Mouse (Mus musculus): ENCODE measurements around the gene Ovol3.
"Not testable (repeated sequence)": the region's sequence is repeated elsewhere in the genome, so short reads cannot be mapped to it uniquely, and the experiment has no call there.

The Ovol3 gene

GRCm38 (mm10) chr7:30235625-30236024 lies at the start of gene Ovol3:
TSS of gene Ovol3 (minus strand) at chr7:30235725.
- DNase-seq, result no peak

- no peak for DNase-seq
Observed at GRCm38 (mm10) chr7:30282740-30283139, 47.2 kb upstream of the Ovol3 start.

- DNase-seq, result no peak
Observed at GRCm38 (mm10) chr7:30281522-30281921, 46.0 kb upstream of the Ovol3 start.

- peak; percentile 82 to 83 for DNase-seq
Observed at GRCm38 (mm10) chr7:30280670-30281138, 45.2 kb upstream of the Ovol3 start.

DNA sequence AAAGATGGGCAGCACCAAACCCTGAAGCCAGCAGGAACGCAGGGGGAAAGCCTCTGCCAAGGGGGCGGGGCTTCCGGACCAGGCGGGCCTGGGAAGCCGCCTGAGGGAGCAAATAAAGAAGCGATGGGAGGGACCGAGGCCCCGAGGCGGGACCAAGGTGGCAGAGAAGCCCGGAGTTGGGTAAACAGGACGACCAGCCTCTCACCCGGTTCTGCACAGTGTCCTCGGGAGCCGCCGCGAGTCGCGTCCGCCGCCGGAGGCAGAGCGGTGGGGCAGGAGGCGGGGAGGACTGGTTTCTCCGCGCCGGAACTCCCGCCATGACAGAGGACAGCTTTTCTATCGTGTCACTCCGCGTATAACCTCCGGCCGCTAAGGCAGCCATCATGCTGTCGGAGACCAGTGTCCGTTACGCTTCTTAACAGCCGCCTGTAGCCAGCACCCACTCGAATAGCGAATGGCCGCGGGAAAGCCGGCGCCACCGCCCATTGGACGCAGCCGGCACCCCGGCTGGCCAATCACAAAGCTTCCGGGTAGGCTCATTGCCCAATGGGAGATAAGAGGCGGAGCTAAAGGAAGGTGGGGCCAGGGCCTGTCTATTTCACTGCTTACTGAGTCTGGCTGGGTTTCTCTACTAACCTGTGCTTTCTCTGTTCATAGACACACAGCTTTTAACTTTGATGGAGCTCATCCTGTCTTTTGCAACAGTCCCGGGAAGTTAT lies 44.6 kb upstream of the Ovol3 start, which contains the start of the genes Thap8 and Wdr62:
Thap8 (plus strand) TSS at position 144 of the 719 bp plus-strand sequence.
Wdr62 (minus strand) TSS at position 469 of the 719 bp plus-strand sequence.
- peak; percentile 92 for DNase-seq

DNA sequence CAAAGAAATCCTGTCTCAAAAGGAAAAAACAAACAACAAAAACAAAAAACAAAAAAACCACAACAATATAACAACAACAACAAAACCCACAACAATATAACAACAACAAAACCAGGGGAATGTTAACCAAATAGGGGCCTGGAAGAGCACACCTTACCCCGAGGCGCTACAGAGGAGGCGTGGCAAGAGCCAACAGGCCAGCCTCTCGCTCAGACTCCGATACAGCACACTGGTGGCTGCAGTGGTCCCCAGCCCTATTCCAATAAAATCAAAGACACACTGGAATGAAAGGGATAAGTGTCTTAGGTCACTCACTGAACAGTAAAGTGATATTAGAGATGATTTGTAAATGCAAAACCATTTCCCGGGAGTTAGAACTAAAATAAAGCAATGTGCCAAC lies 44.0 kb upstream of the Ovol3 start:
- DNase-seq, result peak in 1 of 2 experiments; percentile 7

- no peak for DNase-seq
Observed at GRCm38 (mm10) chr7:30278911-30279310, 43.4 kb upstream of the Ovol3 start.

GRCm38 (mm10) chr7:30274383-30274782 lies 38.9 kb upstream of the Ovol3 start:
- DNase-seq, result no peak

GRCm38 (mm10) chr7:30269641-30270040 lies 34.1 kb upstream of the Ovol3 start:
- DNase-seq, result no peak

DNA sequence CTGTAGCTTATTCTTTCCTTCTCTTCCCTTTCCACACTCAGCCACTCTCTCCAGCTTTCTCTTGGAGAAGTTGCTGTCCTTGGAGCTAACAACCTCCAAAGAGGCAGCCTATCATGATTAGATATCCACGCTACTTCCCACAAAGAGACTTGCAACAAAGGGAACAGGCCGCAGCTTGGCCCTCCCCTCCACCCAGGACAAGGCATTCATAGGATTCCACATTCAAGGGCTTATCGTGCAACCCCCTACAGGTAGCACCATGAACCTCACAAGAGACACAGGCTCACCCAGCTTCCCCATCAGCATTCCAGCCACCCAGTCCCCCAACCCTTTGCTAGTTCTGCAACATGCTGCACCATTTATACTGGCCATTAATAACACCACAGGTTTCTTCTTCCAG lies 31.3 kb upstream of the Ovol3 start:
- DNase-seq, result no peak

DNA sequence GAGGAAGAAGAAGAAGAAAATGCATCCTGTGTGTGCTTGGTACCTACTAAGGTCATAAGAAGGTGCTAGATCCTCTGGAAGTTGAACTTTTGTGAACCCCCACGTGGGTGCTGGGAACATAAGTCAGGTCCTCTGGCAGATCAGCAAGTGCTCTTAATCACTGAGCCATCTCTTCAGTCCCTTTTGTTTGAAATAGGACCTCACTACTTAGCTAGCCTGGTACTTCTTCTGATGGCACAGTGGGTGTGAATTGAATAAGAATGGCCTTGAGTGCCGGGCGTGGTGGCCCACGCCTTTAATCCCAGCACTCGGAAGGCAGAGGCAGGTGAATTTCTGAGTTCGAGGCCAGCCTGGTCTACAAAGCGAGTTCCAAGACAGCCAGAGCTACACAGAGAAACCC lies 30.4 kb upstream of the Ovol3 start:
- no peak for DNase-seq

DNA sequence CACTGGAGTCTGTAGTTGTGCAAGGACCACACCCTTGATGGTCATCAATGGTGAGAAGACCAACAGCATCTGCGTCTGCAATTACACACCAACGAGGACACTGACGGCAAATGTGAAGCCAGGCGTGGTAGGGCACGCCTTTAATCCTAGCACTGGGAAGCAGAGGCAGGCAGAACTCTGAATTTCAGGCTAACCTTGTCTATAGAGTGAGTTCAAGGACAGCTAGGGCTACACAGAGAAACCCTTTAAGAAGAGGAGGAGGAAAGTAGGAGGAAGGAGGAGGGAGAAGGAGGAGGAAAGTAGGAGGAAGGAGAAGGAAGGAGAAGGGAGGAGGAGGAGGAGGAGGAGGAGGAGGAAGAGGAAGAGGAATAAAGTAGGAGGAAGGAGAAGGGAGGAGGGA lies 30.0 kb upstream of the Ovol3 start:
- DNase-seq, result no peak

DNA sequence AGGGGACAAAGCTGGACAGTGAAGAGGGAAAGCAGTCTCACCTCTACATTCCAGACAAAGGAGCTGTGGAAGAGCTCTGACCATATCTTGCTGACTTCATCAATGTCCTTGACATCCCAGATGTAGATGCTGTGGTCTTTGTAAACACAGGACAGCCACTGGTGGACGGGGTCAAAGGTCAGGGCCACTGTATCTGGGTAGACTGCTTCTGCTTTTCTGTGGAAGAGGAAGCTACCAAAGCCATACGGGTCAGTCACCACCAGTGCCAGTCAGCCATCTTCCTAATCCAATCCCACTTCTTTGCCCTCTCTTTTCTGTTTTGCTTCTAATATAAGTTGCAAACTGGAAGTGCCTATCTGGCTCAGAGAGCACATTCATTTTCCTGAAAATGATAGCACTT lies 29.5 kb upstream of the Ovol3 start:
- no peak for DNase-seq

DNA sequence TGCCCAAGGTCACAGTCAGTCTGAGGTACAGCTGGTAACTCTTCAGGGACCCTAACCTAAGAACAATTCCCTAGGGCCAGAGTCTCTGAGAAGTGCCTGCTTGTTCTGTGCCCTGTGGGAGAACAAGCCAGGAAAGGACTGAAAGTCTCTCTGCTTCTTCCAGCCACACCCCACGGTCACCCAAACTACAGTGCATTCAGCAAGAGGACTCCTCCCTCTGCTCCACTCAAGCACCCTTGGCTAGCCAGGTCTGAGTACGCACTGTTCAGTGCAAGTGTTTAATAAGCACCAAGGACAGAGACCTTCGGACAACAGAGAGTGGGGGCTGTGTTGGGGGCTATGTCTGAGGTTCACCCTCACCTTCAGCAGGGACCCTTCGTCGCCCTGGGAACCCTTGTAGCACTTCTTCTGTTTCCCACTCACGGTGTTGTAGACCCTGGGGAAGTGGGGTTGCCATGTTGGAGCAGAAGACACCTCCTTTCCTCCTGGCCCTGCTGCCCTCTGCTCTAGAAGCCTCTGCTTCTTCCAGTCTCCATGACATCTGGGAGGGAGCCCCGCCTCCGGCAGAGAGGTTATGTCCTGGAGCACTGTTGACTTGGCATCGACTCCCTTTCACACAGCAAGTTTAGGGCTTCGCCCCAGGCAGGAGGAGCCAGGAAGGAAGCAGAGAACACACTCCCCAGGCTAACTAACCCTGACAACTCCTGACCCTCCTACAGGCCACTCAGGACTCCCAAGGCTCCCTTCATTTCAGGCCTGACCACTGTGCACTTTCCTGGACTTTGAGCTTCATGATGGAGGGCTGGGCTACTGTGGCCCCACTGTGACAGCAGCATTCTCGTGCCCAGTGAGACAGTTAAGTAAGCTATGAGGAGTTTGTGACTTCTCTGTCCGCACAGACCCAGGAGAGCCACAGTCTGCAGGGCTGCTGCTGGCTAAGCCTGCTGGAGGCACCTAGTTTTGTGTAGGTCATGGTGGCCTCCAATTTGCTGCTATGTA lies 16.7 kb upstream of the Ovol3 start:
- DNase-seq, result no peak

DNA sequence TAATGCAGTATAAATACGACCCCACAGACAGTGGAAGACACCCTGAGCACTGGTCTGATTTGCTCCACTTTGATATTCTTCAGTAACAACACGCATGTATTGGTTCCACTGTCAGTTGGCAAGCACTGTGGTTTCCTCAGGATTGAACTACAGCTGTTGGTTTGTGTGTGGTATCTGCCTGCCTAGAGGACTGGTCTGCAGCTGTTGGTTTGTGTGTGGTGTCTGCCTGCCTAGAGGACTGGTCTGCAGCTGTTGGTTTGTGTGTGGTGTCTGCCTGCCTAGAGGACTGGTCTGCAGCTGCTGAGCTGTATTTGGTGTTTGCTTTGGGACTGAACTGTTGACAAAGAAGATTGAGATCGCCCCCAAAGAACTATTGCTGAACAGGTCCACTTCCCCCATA lies 1.8 kb upstream of the Ovol3 start:
- DNase-seq, result not testable (repeated sequence)

DNA sequence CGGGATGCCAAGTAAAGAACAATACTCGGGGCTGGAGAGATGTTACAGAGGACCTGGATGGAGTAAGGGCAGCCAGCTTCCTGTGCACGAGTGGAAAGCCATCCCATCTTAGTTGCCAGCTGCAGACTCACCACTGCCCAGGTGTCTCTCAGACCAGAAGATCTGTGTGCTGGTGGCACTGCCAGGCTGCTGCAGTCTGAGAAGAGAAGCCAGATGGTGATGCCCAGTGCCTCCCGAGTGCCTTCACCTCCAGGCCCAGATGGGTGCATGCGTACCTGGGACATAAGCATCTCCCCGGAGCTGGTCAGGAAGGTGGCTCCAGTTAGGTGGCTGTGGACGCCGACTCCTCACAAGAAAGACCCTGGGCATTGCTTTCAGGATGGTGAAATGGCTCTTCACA lies 434 bp downstream of the Ovol3 start:
- DNase-seq, result no peak

- DNase-seq, result no peak
Observed at GRCm38 (mm10) chr7:30234276-30234858, 1.2 kb downstream of the Ovol3 start.

DNA sequence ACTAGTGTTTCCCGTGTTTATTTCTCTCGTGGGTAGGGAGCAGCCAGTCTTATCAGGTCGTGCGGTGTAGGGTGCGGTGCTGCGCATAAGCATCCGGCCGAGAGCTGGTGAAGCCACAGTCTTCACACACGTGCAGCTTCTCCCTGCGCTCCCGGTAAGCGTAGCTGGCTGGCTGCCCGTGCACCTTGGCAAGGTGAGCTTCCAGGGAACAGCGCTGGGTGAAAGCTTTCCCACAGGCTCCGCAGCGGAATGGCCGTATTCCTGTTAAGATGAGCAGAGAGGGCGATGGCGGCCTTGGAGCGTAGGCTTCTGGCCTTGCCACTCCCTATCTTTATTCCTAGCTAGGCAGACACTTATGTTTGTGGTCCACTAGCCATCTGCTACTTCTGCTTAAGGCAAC lies 2.1 kb downstream of the Ovol3 start:
- no peak for DNase-seq

- peak; percentile 70 to 71 for DNase-seq
Observed at GRCm38 (mm10) chr7:30232631-30233148, 2.8 kb downstream of the Ovol3 start.

DNA sequence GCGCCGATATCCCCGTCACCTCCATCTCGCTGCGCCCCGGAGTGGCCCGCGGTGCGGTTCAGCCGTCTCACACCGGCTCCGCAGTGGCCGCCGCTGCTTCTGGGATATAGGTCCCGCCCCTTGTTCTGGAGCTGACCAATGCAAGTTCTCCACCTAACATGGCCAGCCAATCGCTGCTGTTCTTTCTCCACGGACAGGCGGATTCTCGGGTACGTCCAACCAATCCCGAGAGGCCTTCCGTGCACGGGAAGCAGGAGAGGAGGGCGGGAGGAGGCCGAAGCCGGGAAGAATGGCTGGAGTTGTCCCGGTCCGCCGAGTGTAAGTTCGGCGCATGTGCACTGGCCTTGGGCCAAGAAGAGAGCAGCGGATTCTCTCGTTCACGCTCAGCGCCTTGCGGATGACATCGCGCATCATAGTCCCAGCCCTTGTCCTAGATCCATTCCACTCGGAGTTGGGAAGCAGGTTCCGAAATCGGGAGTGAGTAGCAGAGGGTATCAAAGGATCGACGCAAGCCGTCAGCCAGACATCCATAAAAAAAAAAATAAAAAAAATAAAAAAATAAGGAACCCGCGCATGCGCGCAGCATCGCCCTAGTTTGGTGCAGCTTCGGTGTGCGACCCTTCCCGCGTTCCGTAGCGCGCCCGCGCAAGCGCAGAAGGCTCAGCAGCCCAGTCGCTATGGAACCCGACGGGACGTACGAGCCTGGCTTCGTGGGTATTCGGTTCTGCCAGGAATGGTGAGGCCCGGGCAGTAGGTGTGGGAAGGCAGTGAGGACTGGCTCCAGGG lies 3.7 kb downstream of the Ovol3 start, which contains the start of the genes Polr2i and Tbcb:
Polr2i (plus strand) TSS at position 280 of the 786 bp plus-strand sequence.
Tbcb (minus strand) TSS at position 604 of the 786 bp plus-strand sequence.
- DNase-seq, result peak; percentile 95 to 96

GRCm38 (mm10) chr7:30231328-30231668 lies 4.2 kb downstream of the Ovol3 start:
- DNase-seq, result no peak

- no peak for DNase-seq
Observed at GRCm38 (mm10) chr7:30224206-30224605, 11.3 kb downstream of the Ovol3 start.
